Mouse (Mus musculus) embryonic stem cell, embryonic (primary cell): ENCODE measurements around the gene Dnajc4.

Experiments used
- CTCF ChIA-PET, 4 experiments: fragments of 300-600 bp in 2 of 4; fragments of 350-600 bp in 2 of 4; sonication (Branson Sonifier 250); formaldehyde crosslinking; loops; one replicate each; lab custom pipeline; 2022; ENCODE audit warnings: inconsistent platforms in 2 of 4; lab: Charles Lee
- POLR2A ChIA-PET, 4 experiments: fragments of 300-600 bp in 2 of 4; fragments of 350-600 bp in 2 of 4; sonication (Branson Sonifier 250); formaldehyde crosslinking; loops; one replicate each; lab custom pipeline; 2022; ENCODE audit warnings: antibody characterized with exemption in 4 of 4, inconsistent platforms in 1 of 4; lab: Charles Lee

Gene Dnajc4

GRCm38 (mm10) chr19:6974211-6975205 lies 17.9 kb downstream of the Dnajc4 start, which contains the start of gene Ppp1r14b:
TSS of gene Ppp1r14b (plus strand) at chr19:6974968.
- POLR2A ChIA-PET, result interaction anchor here (0.5 to 8.9 kb wide), 46 partner anchors 8 to 1969 kb away, joined by 3 to 99 read pairs (median 5); partner anchors contain the start of genes Nudt22 (in 3 of the 4), Trpt1 (in 3 of the 4), Bad (in 2 of the 4) and Stip1 (in 2 of the 4)
- CTCF ChIA-PET, result interaction anchor here in 3 of 4 experiments (0.5 to 1.3 kb wide), 14 partner anchors 12 to 1051 kb away, joined by 3 to 5 read pairs (median 3); no protein-coding TSS in a partner anchor

DNA sequence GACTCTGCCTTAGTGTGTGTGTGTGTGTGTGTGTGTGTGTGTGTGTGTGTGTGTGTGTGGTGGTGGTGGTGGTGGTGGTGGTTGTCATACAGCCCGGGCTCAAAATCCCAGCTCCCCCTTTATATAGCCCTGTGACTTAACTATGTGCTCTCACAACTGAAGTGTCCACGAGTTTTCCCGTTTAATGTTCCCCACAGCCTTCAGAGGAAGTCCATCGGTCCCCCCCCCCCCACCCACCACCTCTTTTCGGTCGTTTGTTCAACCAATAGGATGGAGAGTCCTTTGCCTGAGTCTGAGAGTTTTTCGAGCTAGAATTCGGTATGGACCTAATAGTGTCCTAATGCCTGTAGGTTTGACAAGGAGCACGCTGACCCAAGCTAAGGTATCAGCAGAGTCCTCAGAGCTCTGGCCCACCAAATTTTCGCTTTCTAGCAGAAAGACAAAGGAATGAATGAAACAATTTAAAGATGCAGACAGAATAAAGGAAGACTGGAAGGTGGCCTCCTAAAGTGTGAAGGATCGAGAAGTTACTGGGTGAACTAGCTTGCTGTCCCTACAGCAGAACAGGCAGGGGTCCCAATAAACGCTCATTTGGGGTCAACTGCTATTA lies 18.7 kb downstream of the Dnajc4 start:
- CTCF ChIA-PET, result interaction anchor here in 3 of 4 experiments (0.6 to 1.3 kb wide), 11 partner anchors 11 to 1050 kb away, joined by 3 to 5 read pairs (median 3); no protein-coding TSS in a partner anchor
- POLR2A ChIA-PET, result interaction anchor here (0.5 to 3.3 kb wide), 29 partner anchors 9 to 1970 kb away, joined by 3 to 19 read pairs (median 4); partner anchors contain the start of genes Bad (in 2 of the 4), Nudt22 (in 2 of the 4), Trpt1 (in 2 of the 4) and Catsperz (in 1 of the 4)

DNA sequence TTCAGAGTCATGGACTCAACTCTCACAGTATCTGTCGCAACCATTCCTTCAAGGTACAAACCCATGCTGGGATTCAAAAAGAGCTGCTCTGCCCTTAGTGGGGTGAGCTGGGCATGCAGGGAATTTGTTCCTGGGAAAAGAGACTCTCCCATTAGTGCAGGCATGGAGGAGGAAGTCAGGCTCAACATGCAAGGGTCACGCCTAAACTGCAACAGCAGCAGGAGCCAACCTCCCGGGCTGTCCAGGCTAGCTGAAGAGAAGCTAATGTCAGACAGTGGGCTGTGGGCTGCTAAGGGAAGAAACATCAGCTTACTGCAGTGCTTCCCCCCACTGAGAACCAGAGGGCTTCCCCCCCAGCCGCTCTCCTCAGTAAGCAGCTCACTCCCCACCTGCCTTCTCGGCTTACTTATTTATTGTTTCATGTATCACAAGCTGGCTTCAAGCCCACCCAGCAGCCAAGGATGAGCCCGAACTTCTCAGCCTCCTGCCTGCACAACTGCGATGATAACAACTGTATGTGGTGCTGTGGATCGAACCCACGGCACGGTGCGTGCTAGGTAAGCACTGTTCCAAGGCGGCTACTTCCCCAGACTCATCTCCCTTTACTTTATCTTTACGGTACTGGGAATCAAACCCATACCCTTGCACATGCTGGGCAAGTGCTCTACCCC lies 20.0 kb downstream of the Dnajc4 start:
- ChIA-PET POLR2A (interaction anchor here in 3 of 4 experiments (0.6 to 6.9 kb wide), 15 partner anchors 7 to 293 kb away, joined by 3 to 134 read pairs (median 5); partner anchors contain the start of genes Fkbp2 (in 3 of the 3), Vegfb (in 2 of the 3), Bad (in 1 of the 3) and Gpr137 (in 1 of the 3)), CTCF (interaction anchor here (0.6 to 6.1 kb wide), 7 partner anchors 7 to 36 kb away, joined by 3 to 89 read pairs (median 13); partner anchors contain the start of genes Fkbp2 (in 2 of the 4) and Bad (in 1 of the 4))

DNA sequence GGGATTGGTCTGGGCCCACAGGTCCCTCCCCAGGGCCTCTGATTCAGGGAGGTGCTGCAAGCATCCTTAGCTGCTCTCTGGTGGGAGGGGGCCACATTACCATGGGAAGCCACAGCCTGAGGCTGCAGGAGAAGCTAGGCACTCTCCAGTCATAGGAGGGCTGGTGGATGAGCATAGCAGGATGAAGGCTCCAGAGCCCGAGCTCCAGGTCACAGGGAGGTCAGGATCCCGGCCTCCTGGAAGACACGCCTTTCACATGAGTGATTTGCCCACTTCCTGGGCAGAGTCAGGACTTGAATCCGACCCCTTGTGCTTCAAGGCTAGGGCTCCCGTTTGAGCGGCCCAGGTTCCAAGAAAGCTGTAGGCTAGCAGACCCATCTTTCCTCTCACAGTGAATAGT lies 20.7 kb downstream of the Dnajc4 start:
- CTCF ChIA-PET, result interaction anchor here (0.6 to 6.1 kb wide), 12 partner anchors 7 to 49 kb away, joined by 3 to 89 read pairs (median 11); partner anchors contain the start of genes Fkbp2 (in 3 of the 4), Bad (in 1 of the 4), Nudt22 (in 1 of the 4) and Trpt1 (in 1 of the 4)

GRCm38 (mm10) chr19:6970460-6971085 lies 21.8 kb downstream of the Dnajc4 start:
- ChIA-PET POLR2A (interaction anchor here (0.5 to 6.9 kb wide), 43 partner anchors 8 to 1753 kb away, joined by 3 to 134 read pairs (median 4); partner anchors contain the start of genes Fkbp2 (in 3 of the 4), Dnajc4 (in 2 of the 4), Gpr137 (in 2 of the 4) and Nudt22 (in 2 of the 4)), CTCF (interaction anchor here (0.5 to 6.1 kb wide), 45 partner anchors 8 to 593 kb away, joined by 3 to 89 read pairs (median 5); partner anchors contain the start of genes Fkbp2 (in 3 of the 4), Dnajc4 (in 2 of the 4), Bad (in 1 of the 4) and Catsperz (in 1 of the 4))

More for the DNA sequence above, 20.7 kb downstream of the Dnajc4 start:
- POLR2A ChIA-PET, result interaction anchor here (0.5 to 6.9 kb wide), 29 partner anchors 8 to 1770 kb away, joined by 3 to 134 read pairs (median 5); partner anchors contain the start of genes Fkbp2 (in 3 of the 4), Vegfb (in 2 of the 4), Bad (in 1 of the 4) and Esrra (in 1 of the 4)

DNA sequence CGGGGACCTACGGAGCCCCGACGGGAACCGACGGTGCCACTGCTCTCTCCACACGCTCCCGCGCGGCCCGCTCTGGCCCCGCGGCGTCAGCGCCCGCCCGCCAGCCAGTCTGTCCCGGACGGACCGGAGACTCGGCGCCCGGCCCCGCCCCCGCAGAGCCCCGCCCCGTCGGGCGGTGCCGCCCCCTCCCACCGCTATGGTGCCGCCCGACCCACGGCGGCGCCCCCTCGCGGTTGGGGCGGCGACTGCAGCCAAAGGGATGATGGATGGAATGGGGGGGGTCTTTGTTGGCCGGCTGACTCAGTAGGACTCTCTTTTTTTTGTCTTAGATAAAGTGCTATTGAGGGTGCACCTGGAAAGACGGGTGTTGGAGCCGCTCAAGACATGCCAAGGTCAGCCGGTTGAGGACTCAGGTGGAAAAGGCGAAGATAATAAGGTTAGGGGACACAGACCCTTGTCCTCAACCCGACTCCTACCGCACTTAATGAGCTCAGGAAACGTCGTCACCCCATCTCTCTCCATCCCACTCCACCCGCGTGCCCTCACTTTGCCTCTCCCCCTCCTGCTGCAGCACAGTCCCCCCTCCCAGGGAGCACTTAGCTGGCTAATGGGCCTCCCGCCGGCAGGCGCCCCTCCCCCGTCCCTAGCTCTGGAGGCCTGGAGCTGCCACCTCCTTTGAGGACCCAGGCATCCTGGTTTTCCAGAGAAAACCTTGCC lies 22.5 kb downstream of the Dnajc4 start:
- POLR2A ChIA-PET, result interaction anchor here (0.6 to 6.9 kb wide), 34 partner anchors 8 to 1512 kb away, joined by 3 to 134 read pairs (median 4); partner anchors contain the start of genes Fkbp2 (in 3 of the 4), Gpr137 (in 2 of the 4), Nudt22 (in 2 of the 4) and Trpt1 (in 2 of the 4)
- CTCF ChIA-PET, result interaction anchor here (0.5 to 6.1 kb wide), 44 partner anchors 8 to 593 kb away, joined by 3 to 89 read pairs (median 4); partner anchors contain the start of genes Fkbp2 (in 3 of the 4), Dnajc4 (in 2 of the 4), Bad (in 1 of the 4) and Catsperz (in 1 of the 4)

DNA sequence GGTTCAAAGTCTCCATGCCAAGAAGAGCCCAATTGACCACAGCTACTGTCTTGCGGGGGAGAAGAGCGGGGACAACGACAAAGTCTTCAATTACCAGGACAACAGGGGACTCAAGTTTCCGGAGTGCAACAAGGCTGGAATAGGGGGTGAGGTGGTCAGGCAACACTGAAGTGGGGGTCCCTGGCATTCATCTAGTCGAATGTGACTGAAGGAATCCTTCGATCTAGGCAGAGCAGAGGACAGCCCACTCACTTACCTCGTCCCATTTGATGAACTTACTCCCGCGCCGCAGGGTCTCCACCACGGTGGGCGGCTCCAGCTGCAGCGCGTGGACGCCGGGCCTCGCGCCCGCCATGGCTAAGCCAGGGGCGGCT lies 23.1 kb downstream of the Dnajc4 start:
- ChIA-PET CTCF (interaction anchor here (1.0 to 6.1 kb wide), 13 partner anchors 10 to 131 kb away, joined by 3 to 89 read pairs (median 10); partner anchors contain the start of genes Fkbp2 (in 3 of the 4), Catsperz (in 1 of the 4), Dnajc4 (in 1 of the 4) and Esrra (in 1 of the 4)), POLR2A (interaction anchor here in 3 of 4 experiments (0.6 to 6.9 kb wide), 16 partner anchors 8 to 1060 kb away, joined by 3 to 134 read pairs (median 7); partner anchors contain the start of genes Fkbp2 (in 3 of the 3), Nudt22 (in 2 of the 3), Trpt1 (in 2 of the 3) and Stip1 (in 1 of the 3))

DNA sequence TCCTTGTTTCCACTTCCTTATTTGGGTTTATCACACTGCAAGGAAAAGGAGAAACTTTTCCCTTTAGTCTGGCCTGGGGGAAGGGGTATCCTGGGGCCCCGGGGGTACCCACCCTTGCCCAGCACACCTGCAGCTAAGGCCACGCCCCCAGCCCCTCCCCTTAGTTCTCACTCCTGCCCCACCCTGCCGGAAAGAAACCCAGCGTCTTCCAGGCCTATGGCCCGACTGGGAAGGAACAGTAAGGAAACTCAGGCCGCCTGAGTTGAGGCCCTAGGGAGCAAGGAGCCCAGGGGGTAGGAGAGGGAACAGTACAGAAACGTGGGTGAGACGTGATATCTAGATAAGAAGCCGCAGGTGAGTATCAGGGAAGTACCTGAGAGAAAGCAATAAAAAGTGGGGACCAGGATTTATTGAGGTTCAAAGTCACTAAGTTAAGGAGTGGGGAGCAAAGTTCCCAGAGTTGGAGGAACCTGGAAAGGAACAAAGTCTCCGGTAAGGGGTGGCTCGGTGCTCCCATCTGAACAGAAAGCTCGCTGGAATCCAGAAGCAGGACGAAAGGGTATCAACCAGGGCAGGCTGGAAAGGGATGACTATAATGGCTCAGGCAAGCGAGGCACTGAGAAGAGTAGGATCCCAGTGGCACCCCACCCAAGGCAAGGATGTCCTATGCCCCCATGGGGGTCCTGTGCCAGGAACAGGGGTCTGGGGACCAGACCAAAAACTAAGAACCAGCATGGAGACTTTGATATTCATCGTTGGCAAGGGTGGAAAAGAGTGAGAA lies 23.7 kb downstream of the Dnajc4 start:
- ChIA-PET CTCF (interaction anchor here in 3 of 4 experiments (2.2 to 6.1 kb wide), 4 partner anchors 10 to 16 kb away, joined by 14 to 89 read pairs (median 34); partner anchors contain the start of gene Fkbp2 (in 2 of the 3)), POLR2A (interaction anchor here in 3 of 4 experiments (0.6 to 6.9 kb wide), 10 partner anchors 8 to 1745 kb away, joined by 3 to 134 read pairs (median 4); partner anchors contain the start of genes Fkbp2 (in 2 of the 3), Nudt22 (in 1 of the 3) and Trpt1 (in 1 of the 3))

- ChIA-PET CTCF (interaction anchor here (0.5 to 7.6 kb wide), 9 partner anchors 13 to 122 kb away, joined by 3 to 41 read pairs (median 4); partner anchors contain the start of genes Catsperz (in 1 of the 4) and Plcb3 (in 1 of the 4)), POLR2A (interaction anchor here in 3 of 4 experiments (0.6 to 12.2 kb wide), 19 partner anchors 9 to 567 kb away, joined by 3 to 134 read pairs (median 4); partner anchors contain the start of genes Bad (in 2 of the 3), Dnajc4 (in 2 of the 3), Gpr137 (in 2 of the 3) and Nudt22 (in 2 of the 3))
Observed at GRCm38 (mm10) chr19:6956461-6956860, 35.9 kb downstream of the Dnajc4 start.

- ChIA-PET CTCF (interaction anchor here in 3 of 4 experiments (1.2 to 7.6 kb wide), 6 partner anchors 14 to 65 kb away, joined by 3 to 41 read pairs (median 5); no protein-coding TSS in a partner anchor), POLR2A (interaction anchor here in 3 of 4 experiments (0.9 to 12.2 kb wide), 12 partner anchors 8 to 41 kb away, joined by 3 to 134 read pairs (median 4); partner anchors contain the start of genes Dnajc4 (in 2 of the 3), Nudt22 (in 2 of the 3), Trpt1 (in 2 of the 3) and Bad (in 1 of the 3))
Observed at GRCm38 (mm10) chr19:6955424-6955823, 36.9 kb downstream of the Dnajc4 start.

DNA sequence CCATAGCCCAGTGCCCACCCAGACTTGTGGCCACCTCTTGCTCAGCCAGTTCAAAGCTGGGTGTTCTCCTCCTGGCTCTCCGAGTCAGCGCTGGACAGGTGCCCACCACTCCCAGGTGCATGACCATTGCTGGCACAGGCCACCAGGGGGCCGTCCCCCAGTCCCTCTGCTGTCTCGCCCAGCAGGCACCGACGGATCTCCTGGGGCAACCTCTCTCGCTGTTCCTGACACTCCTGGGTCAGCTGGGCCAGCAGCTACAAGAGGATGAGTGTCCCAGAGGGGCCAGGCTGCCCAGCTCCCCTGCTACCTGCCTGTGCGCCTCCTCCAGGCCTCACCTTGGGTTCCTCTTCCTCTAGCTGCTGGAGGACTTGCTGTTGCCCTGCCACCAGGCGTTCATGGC lies 38.3 kb downstream of the Dnajc4 start:
- POLR2A ChIA-PET, result interaction anchor here in 3 of 4 experiments (0.9 to 12.2 kb wide), 11 partner anchors 10 to 384 kb away, joined by 3 to 134 read pairs (median 13); partner anchors contain the start of genes Bad (in 2 of the 3), Gpr137 (in 2 of the 3), Esrra (in 1 of the 3) and Fkbp2 (in 1 of the 3)
- CTCF ChIA-PET, result interaction anchor here in 2 of 4 experiments (1.2 to 7.6 kb wide), 4 partner anchors 11 to 25 kb away, joined by 3 to 42 read pairs (median 28); partner anchors contain the start of gene Fkbp2 (in 1 of the 2)

DNA sequence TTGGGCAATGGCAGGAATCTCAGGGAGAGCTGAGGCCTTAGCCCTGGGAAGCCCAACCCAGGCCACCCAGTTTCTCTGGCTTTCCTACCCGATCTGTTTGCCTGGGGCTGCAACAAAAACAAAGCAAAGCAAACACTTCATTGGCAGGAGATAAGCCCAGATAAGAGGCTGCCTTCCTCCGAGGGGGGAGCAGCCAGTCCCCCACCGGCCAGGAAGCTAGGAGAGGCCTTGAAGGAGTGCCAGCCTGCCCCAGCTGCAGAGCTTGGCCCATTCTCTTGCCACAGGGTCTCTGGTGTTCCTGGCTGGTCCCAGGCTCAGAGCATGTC lies 39.7 kb downstream of the Dnajc4 start:
- CTCF ChIA-PET, result interaction anchor here in 1 of 4 experiments (0.8 to 7.6 kb wide), 5 partner anchors 10 to 350 kb away, joined by 3 to 42 read pairs (median 19); partner anchors contain the start of genes Bad, Fkbp2 and Gpr137
- POLR2A ChIA-PET, result interaction anchor here (0.5 to 12.2 kb wide), 31 partner anchors 8 to 319 kb away, joined by 3 to 134 read pairs (median 8); partner anchors contain the start of genes Bad (in 4 of the 4), Gpr137 (in 4 of the 4), Fkbp2 (in 2 of the 4) and Nudt22 (in 2 of the 4)
